Mouse (Mus musculus) C2C12 (cell line): Measurements from ENCODE around the gene Usp15.

Source experiments
- CEBPB ChIP-seq: IDR thresholded peaks from one replicate; pipeline ENCODE4 v1.6.1; 2011; ENCODE audit warnings: low read depth, mild to moderate bottlenecking, control low read depth, moderate library complexity
- CTCF ChIP-seq: IDR thresholded peaks from one replicate; pipeline ENCODE4 v1.5.1; 2011; ENCODE audit not compliant: control insufficient read depth, insufficient read depth, insufficient read length
- MAX ChIP-seq: IDR thresholded peaks from one replicate; pipeline ENCODE4 v1.6.1; 2011; ENCODE audit warnings: mild to moderate bottlenecking, control low read depth
- MYOD1 ChIP-seq: IDR thresholded peaks from one replicate; pipeline ENCODE4 v1.6.1; 2011; ENCODE audit warnings: low read depth; ENCODE audit not compliant: control insufficient read depth, insufficient read length
- MYOG ChIP-seq: IDR thresholded peaks from one replicate; pipeline ENCODE4 v1.6.1; 2011; ENCODE audit not compliant: control insufficient read depth, insufficient read length; ENCODE audit errors: extremely low read depth
- USF1 ChIP-seq: IDR thresholded peaks from one replicate; pipeline ENCODE4 v1.6.1; 2011; ENCODE audit warnings: low read depth, mild to moderate bottlenecking, control low read depth, moderate library complexity

DNA sequence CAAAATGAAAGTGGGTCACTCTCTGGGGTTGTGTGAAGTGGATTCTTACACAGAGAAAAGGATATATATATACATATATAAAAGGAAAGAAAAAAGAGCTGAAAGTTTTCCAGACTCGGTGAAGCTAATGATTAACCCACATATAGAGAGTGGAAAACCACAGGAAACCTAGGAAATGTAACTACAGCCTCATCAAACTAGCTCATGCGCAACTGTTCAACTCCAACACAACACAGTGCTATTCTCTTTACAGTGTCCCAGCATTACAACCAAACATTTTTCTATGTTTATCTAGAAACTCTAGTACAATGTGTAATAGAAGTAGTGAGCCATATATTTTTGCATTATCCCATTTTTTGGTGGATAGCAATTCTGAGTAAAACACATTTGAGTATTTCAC lies 96.2 kb downstream of the Usp15 start:
- TF ChIP-seq CTCF (no peak), USF1 (no peak), CEBPB (no peak), MAX (no peak), MYOG (no peak), MYOD1 (no peak)
